Mouse (Mus musculus): ENCODE data around the gene Nim1k. TPM values are rescaled to one million over a fixed set of nuclear protein-coding genes. Genes with fewer than 3 reads are reported as not detected.

Gene Nim1k
- polyA plus RNA-seq, 1 experiment from 2014 or later: 1.2 TPM

- DNase-seq (ENCODE audit: low spot score) (no peak), ATAC-seq (replicated peaks; ENCODE audit: low FRiP score, low read depth) (no peak)
- WGBS: 23% methylated on average over 6 of the region's 6 CpGs
- H3K4me1 ChIP-seq (replicated peaks; ENCODE audit: insufficient read depth, low read length): no peaks in the 10 kb centered on the region
- H3K36me3 ChIP-seq (ENCODE audit: insufficient read depth, low read length): no peaks in the 10 kb centered on the region
- H3K4me3 ChIP-seq (replicated peaks; ENCODE audit: low read depth, low read length): no peak overlapping the region
- H3K27ac ChIP-seq: no peak overlapping the region
- no peak overlapping the region for H3K4me2 ChIP-seq (ENCODE audit: low read length)
- H3K27me3 ChIP-seq (ENCODE audit: insufficient read depth, low read length): no peaks in the 10 kb centered on the region
- H3K9me3 ChIP-seq (replicated peaks; ENCODE audit: low read length): no peaks in the 10 kb centered on the region
- H3K9ac ChIP-seq (ENCODE audit: low read depth, low read length): no peak overlapping the region
- TF ChIP-seq CTCF (IDR thresholded peaks at IDR 0.05; ENCODE audit: low read depth): no peak
Measured at GRCm38 (mm10) chr13:119731448-119731847, 24.2 kb downstream of the Nim1k start.

GRCm38 (mm10) chr13:119729406-119729805 lies 26.3 kb downstream of the Nim1k start:
- WGBS: 63% methylated on average over 7 of the region's 7 CpGs
- no peak for DNase-seq (ENCODE audit: low spot score)
- ATAC-seq (replicated peaks; ENCODE audit: low FRiP score, low read depth): no peak

GRCm38 (mm10) chr13:119727608-119728387 lies 27.9 kb downstream of the Nim1k start:
- peak; percentile 18 for DNase-seq (ENCODE audit: low spot score)
- no peak overlapping the region for H3K9ac ChIP-seq (ENCODE audit: low read depth, low read length)
- H3K27me3 ChIP-seq (ENCODE audit: insufficient read depth, low read length): no peaks in the 10 kb centered on the region
- no peaks in the 10 kb centered on the region for H3K9me3 ChIP-seq (replicated peaks; ENCODE audit: low read length)
- no peak for ATAC-seq (replicated peaks; ENCODE audit: low FRiP score, low read depth)
- no peak overlapping the region for H3K27ac ChIP-seq
- H3K4me3 ChIP-seq (replicated peaks; ENCODE audit: low read depth, low read length): no peak overlapping the region
- H3K36me3 ChIP-seq (ENCODE audit: insufficient read depth, low read length): no peaks in the 10 kb centered on the region
- TF ChIP-seq CTCF (IDR thresholded peaks at IDR 0.05; ENCODE audit: low read depth): no peak
- 64% methylated on average over 26 of the region's 26 CpGs for WGBS
- H3K4me2 ChIP-seq (ENCODE audit: low read length): no peak overlapping the region
- no peaks in the 10 kb centered on the region for H3K4me1 ChIP-seq (replicated peaks; ENCODE audit: insufficient read depth, low read length)

More at GRCm38 (mm10) chr13:119729406-119729805, 26.3 kb downstream of the Nim1k start:
- Histone ChIP-seq H3K27me3 (ENCODE audit: insufficient read depth, low read length) (no peaks in the 10 kb centered on the region), H3K9me3 (replicated peaks; ENCODE audit: low read length) (no peaks in the 10 kb centered on the region), H3K4me3 (replicated peaks; ENCODE audit: low read depth, low read length) (no peak overlapping the region), H3K4me1 (replicated peaks; ENCODE audit: insufficient read depth, low read length) (no peaks in the 10 kb centered on the region), H3K4me2 (ENCODE audit: low read length) (no peak overlapping the region), H3K36me3 (ENCODE audit: insufficient read depth, low read length) (no peaks in the 10 kb centered on the region), H3K9ac (ENCODE audit: low read depth, low read length) (no peak overlapping the region), H3K27ac (no peak overlapping the region)
- TF ChIP-seq CTCF (IDR thresholded peaks at IDR 0.05; ENCODE audit: low read depth): no peak

- no peak overlapping the region for H3K9ac ChIP-seq (ENCODE audit: low read depth, low read length)
- peak; percentile 56 for TF ChIP-seq CTCF (IDR thresholded peaks at IDR 0.05; ENCODE audit: low read depth)
- no peaks in the 10 kb centered on the region for H3K9me3 ChIP-seq (replicated peaks; ENCODE audit: low read length)
- no peak overlapping the region for H3K27ac ChIP-seq
- no peaks in the 10 kb centered on the region for H3K36me3 ChIP-seq (ENCODE audit: insufficient read depth, low read length)
- ATAC-seq (replicated peaks; ENCODE audit: low FRiP score, low read depth): no peak
- H3K4me3 ChIP-seq (replicated peaks; ENCODE audit: low read depth, low read length): no peak overlapping the region
- no peak overlapping the region for H3K4me2 ChIP-seq (ENCODE audit: low read length)
- WGBS: 84% methylated on average over 7 of the region's 7 CpGs
- no peaks in the 10 kb centered on the region for H3K27me3 ChIP-seq (ENCODE audit: insufficient read depth, low read length)
- peak; percentile 22 for DNase-seq (ENCODE audit: low spot score)
- H3K4me1 ChIP-seq (replicated peaks; ENCODE audit: insufficient read depth, low read length): no peaks in the 10 kb centered on the region
Measured at GRCm38 (mm10) chr13:119724541-119724940, 31.1 kb downstream of the Nim1k start.

GRCm38 (mm10) chr13:119723368-119723767 lies 32.3 kb downstream of the Nim1k start:
- 73% methylated on average over 5 of the region's 5 CpGs for WGBS
- ATAC-seq (replicated peaks; ENCODE audit: low FRiP score, low read depth) (no peak), DNase-seq (ENCODE audit: low spot score) (no peak)
- no peaks in the 10 kb centered on the region for H3K9me3 ChIP-seq (replicated peaks; ENCODE audit: low read length)
- no peak overlapping the region for H3K4me2 ChIP-seq (ENCODE audit: low read length)
- H3K27me3 ChIP-seq (ENCODE audit: insufficient read depth, low read length): no peaks in the 10 kb centered on the region
- no peak overlapping the region for H3K9ac ChIP-seq (ENCODE audit: low read depth, low read length)
- no peaks in the 10 kb centered on the region for H3K36me3 ChIP-seq (ENCODE audit: insufficient read depth, low read length)
- no peaks in the 10 kb centered on the region for H3K4me1 ChIP-seq (replicated peaks; ENCODE audit: insufficient read depth, low read length)
- H3K27ac ChIP-seq: no peak overlapping the region
- no peak overlapping the region for H3K4me3 ChIP-seq (replicated peaks; ENCODE audit: low read depth, low read length)
- TF ChIP-seq CTCF (IDR thresholded peaks at IDR 0.05; ENCODE audit: low read depth): no peak

GRCm38 (mm10) chr13:119722447-119722846 lies 33.2 kb downstream of the Nim1k start:
- 81% methylated on average over 3 of the region's 3 CpGs for WGBS
- H3K4me2 ChIP-seq (ENCODE audit: low read length): no peak overlapping the region
- H3K27ac ChIP-seq: no peak overlapping the region
- no peaks in the 10 kb centered on the region for H3K27me3 ChIP-seq (ENCODE audit: insufficient read depth, low read length)
- no peaks in the 10 kb centered on the region for H3K36me3 ChIP-seq (ENCODE audit: insufficient read depth, low read length)
- no peak for ATAC-seq (replicated peaks; ENCODE audit: low FRiP score, low read depth)
- H3K9ac ChIP-seq (ENCODE audit: low read depth, low read length): no peak overlapping the region
- no peaks in the 10 kb centered on the region for H3K9me3 ChIP-seq (replicated peaks; ENCODE audit: low read length)
- TF ChIP-seq CTCF (IDR thresholded peaks at IDR 0.05; ENCODE audit: low read depth): no peak
- no peak overlapping the region for H3K4me3 ChIP-seq (replicated peaks; ENCODE audit: low read depth, low read length)
- H3K4me1 ChIP-seq (replicated peaks; ENCODE audit: insufficient read depth, low read length): no peaks in the 10 kb centered on the region
- DNase-seq (ENCODE audit: low spot score): no peak

Data from kidney, postnatal 0 days (tissue).